Mouse (Mus musculus): ENCODE results near the gene Prlr. TPM values are rescaled to one million over a fixed set of nuclear protein-coding genes. Genes with fewer than 3 reads are reported as not detected.

Prlr gene
- total RNA-seq, 2 experiments from 2014 or later: 0.95 to 1.7 TPM

DNA sequence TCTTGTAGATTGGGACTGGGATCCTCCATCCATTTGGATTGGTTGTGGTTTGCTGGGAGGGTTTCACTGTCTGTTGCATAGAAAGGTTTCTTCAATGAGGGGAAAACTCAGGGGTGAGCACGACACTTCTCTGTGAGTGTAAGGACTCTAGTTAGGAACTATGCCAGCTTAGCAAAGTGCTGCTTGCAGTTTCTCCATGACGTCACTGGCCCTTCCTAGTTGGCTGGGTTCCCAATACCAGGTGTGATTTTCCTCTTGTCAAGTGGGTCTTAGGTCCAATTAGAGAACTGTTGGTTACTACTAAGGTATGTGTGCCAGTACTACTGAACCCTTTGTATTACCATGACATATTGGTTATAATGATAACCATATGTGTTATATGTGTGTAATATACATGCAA lies 51.6 kb downstream of the Prlr start:
- DNase-seq (ENCODE audit: low spot score in 2 of 2): no peak

DNA sequence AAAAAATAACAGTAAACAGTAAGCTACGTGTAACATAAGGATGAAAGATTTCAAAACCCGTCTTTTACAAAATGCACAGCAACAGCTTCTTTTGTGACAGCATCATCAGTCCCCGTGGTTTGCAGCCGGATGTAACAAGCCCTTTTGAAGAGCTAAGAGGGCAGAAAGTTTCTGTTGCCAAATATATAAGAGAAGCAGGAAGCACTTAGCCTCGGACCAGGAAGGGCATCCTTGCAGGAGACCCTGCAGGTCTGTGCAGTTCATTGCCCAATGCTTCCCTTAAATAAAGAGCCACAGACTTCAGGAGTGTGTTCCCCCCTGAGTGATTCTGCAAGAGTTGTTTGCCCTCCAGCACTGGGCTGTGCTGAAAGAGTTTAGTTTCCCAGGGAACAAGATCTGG lies 58.9 kb downstream of the Prlr start:
- DNase-seq (ENCODE audit: low spot score in 2 of 2): no peak

- no peak for DNase-seq (ENCODE audit: low spot score in 2 of 2)
Observed at GRCm38 (mm10) chr15:10236812-10237211, 59.8 kb downstream of the Prlr start.

GRCm38 (mm10) chr15:10238454-10238853 lies 61.4 kb downstream of the Prlr start:
- DNase-seq (ENCODE audit: low spot score in 2 of 2): no peak

GRCm38 (mm10) chr15:10240228-10240795 lies 63.3 kb downstream of the Prlr start:
- DNase-seq (ENCODE audit: low spot score in 2 of 2): no peak

- DNase-seq (ENCODE audit: low spot score in 2 of 2): no peak
Observed at GRCm38 (mm10) chr15:10242250-10242649, 65.2 kb downstream of the Prlr start.

GRCm38 (mm10) chr15:10249285-10249684 lies 72.2 kb downstream of the Prlr start:
- DNase-seq (ENCODE audit: low spot score in 2 of 2): no peak

DNA sequence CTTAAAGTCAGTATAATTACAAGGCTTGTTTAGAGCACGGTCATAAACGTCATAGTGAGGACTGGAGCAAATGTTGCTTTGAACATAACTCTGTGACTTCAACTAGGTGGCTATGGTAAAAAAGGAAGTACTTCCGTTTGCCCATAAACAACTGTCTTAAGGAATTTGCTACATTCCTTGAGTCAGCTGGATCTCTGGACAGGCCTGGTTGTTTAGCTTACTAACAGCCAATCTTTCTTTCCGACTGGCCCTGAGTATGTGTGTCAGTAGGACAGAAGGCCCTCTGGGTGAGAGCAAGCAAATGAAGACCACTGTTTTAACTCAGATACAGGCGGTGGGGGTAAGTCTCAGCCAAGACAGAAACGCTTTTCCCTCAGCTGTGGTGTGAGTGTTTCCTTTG lies 73.7 kb downstream of the Prlr start:
- no peak for DNase-seq (ENCODE audit: low spot score in 2 of 2)

- DNase-seq (ENCODE audit: low spot score in 2 of 2): no peak
Observed at GRCm38 (mm10) chr15:10252526-10252925, 75.5 kb downstream of the Prlr start.

GRCm38 (mm10) chr15:10262219-10262618 lies 85.2 kb downstream of the Prlr start:
- DNase-seq (ENCODE audit: low spot score in 2 of 2): no peak

- no peak for DNase-seq (ENCODE audit: low spot score in 2 of 2)
Observed at GRCm38 (mm10) chr15:10262641-10263040, 85.6 kb downstream of the Prlr start.

- DNase-seq (ENCODE audit: low spot score in 2 of 2): no peak
Observed at GRCm38 (mm10) chr15:10263420-10263819, 86.4 kb downstream of the Prlr start.

DNA sequence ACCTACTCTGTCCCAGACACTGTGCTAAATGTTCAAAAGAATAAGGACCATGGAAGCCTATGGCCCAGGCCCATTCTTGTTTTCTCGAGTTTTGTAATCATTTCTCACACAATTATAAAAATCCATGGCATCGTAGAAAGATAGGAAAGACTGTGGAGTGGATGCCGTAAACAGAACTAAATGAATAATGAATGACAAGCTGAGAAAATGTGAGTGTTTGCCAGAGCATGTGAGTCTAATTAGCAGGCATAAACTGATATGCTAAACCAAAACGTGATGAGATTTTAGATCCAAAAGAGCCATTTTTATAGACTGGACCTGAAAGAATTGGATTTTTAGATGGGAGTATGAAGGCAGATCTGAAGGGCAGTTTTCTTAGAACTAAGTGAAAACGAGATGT lies 87.8 kb downstream of the Prlr start:
- DNase-seq (ENCODE audit: low spot score in 2 of 2): no peak

DNA sequence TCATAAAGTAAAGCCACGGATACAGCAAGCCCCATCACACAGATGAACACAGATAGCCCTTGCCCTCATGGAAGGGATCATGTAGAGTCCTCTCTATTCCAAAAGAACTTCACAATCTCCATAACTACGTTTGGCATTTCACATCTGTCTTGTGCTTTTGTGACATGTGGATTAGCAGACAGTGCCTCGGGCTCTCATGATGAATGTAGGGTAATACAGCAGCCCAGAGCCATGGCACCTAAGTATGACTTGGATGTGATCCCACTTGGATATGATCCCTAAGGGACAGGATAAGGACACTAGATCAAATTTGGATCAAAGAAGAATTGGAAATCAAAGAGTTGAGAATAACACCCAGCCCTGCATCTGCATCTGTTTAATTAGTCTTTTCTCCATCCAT lies 90.2 kb downstream of the Prlr start:
- DNase-seq (ENCODE audit: low spot score in 2 of 2): no peak

GRCm38 (mm10) chr15:10276386-10276785 lies 99.3 kb downstream of the Prlr start:
- no peak for DNase-seq (ENCODE audit: low spot score in 2 of 2)

DNA sequence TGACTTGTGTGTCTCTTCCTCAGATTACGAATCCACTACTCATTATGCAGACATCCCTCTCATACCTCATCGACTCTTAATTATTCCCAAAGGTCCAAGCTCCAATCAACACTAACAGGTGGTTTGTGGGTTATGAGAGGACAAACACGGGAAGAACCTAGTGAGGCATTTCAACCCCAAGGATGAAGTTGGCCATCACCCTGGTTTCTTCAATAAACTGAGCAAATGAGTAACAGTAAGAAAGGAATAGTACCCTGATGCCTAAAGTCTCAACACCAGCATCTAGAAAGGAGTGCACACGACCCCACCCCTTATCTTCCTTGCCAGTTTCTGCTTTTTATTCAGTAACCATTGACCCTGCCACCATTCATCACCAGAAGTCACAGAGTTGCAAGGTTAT lies 100.4 kb downstream of the Prlr start:
- DNase-seq (ENCODE audit: low spot score in 2 of 2): no peak

- DNase-seq (ENCODE audit: low spot score in 2 of 2): no peak
Observed at GRCm38 (mm10) chr15:10281546-10281945, 104.5 kb downstream of the Prlr start.

DNA sequence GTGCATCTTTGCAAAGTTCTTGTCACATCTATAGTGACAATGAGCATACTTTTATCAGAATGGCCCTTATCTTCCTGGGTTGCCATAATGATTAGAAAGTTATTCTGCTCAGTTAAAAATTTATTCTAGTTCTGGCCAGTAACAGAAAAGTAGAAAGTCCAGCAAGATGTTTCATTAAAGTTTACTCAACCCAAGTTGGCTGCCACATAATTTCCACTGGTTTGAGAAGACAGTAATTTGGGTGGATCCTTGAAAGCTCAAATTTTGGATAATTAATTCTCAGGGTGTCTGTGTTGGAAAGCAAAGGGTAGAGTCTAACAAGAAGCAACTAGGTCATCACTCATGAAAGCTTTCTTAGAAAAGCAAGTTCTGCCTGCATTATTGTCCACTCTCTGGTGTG lies 106.6 kb downstream of the Prlr start:
- DNase-seq (ENCODE audit: low spot score in 2 of 2): no peak

GRCm38 (mm10) chr15:10296570-10296969 lies 119.5 kb downstream of the Prlr start:
- DNase-seq (ENCODE audit: low spot score in 2 of 2): no peak

- no peak for DNase-seq (ENCODE audit: low spot score in 2 of 2)
Observed at GRCm38 (mm10) chr15:10298058-10298457, 121.0 kb downstream of the Prlr start.

DNA sequence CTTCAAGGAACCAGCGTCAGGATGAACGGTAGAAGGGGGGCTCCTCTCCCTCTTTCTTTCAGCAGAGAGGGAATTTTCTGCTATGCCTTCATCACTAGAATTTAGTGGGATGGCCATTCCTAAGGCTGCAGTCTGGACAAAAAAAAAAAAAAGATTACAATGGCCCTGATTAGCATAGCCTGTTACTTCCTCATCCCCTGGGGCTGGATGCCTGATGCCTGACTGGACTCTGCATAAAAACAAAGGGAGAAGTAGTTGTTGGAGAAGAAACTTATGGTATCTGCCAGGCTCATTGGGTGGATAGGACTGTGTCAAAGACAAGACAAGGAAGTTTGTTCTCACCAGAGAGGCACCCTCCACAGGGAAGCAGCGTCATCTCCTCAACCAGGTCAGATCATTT lies 122.4 kb downstream of the Prlr start:
- no peak for DNase-seq (ENCODE audit: low spot score in 2 of 2)

- DNase-seq (ENCODE audit: low spot score in 2 of 2): no peak
Observed at GRCm38 (mm10) chr15:10306461-10306860, 129.4 kb downstream of the Prlr start.

GRCm38 (mm10) chr15:10311826-10312225 lies 134.8 kb downstream of the Prlr start:
- DNase-seq (ENCODE audit: low spot score in 2 of 2): no peak
